Mouse (Mus musculus): ENCODE results near the gene Fancd2. TPM values are rescaled to one million over a fixed set of nuclear protein-coding genes. Genes with fewer than 3 reads are reported as not detected.

The Fancd2 gene
- polyA plus RNA-seq, 1 experiment from 2014 or later = 16.1 TPM

GRCm38 (mm10) chr6:113639201-113639600, 107.7 kb downstream of the Fancd2 start:
- Histone ChIP-seq H3K4me3 (replicated peaks) (no peak overlapping the region), H3K27ac (no peak overlapping the region), H3K9me3 (no peaks in the 10 kb centered on the region), H3K27me3 (no peaks in the 10 kb centered on the region), H3K4me1 (replicated peaks) (no peaks in the 10 kb centered on the region), H3K4me2 (no peak overlapping the region), H3K9ac (replicated peaks) (no peak overlapping the region), H3K36me3 (peaks cover 3% of the 10 kb centered on the region; the same call in 1 of the 2 replicates)
- WGBS = 89% methylated on average over 4 of the region's 4 CpGs
- no peak for ATAC-seq (ENCODE audit: insufficient number of reproducible peaks, insufficient read depth, low FRiP score, low TSS enrichment, low read depth)

- ATAC-seq (ENCODE audit: insufficient number of reproducible peaks, insufficient read depth, low FRiP score, low TSS enrichment, low read depth) = no peak
- WGBS = 83% methylated on average over 8 of the region's 8 CpGs
- Histone ChIP-seq H3K4me2 (no peak overlapping the region), H3K4me1 (replicated peaks) (no peaks in the 10 kb centered on the region), H3K36me3 (no peaks in the 10 kb centered on the region), H3K9ac (replicated peaks) (no peak overlapping the region), H3K27ac (no peak overlapping the region), H3K9me3 (no peaks in the 10 kb centered on the region), H3K27me3 (no peaks in the 10 kb centered on the region), H3K4me3 (replicated peaks) (no peak overlapping the region)
Observed at GRCm38 (mm10) chr6:113642605-113643004, 111.1 kb downstream of the Fancd2 start.

- no peaks in the 10 kb centered on the region for H3K36me3 ChIP-seq
- WGBS = 83% methylated on average over 4 of the region's 4 CpGs
- no peaks in the 10 kb centered on the region for H3K4me1 ChIP-seq (replicated peaks)
- no peaks in the 10 kb centered on the region for H3K9me3 ChIP-seq
- H3K27me3 ChIP-seq = no peaks in the 10 kb centered on the region
- no peak overlapping the region for H3K9ac ChIP-seq (replicated peaks)
- ATAC-seq (ENCODE audit: insufficient number of reproducible peaks, insufficient read depth, low FRiP score, low TSS enrichment, low read depth) = no peak
- H3K4me2 ChIP-seq = no peak overlapping the region
- no peak overlapping the region for H3K27ac ChIP-seq
- no peak overlapping the region for H3K4me3 ChIP-seq (replicated peaks)
Observed at GRCm38 (mm10) chr6:113643021-113643420, 111.5 kb downstream of the Fancd2 start.

GRCm38 (mm10) chr6:113643967-113644366, 112.5 kb downstream of the Fancd2 start:
- no peak overlapping the region for H3K4me3 ChIP-seq (replicated peaks)
- H3K36me3 ChIP-seq = no peaks in the 10 kb centered on the region
- no peak overlapping the region for H3K27ac ChIP-seq
- H3K9ac ChIP-seq (replicated peaks) = no peak overlapping the region
- ATAC-seq (ENCODE audit: insufficient number of reproducible peaks, insufficient read depth, low FRiP score, low TSS enrichment, low read depth) = no peak
- H3K4me2 ChIP-seq = no peak overlapping the region
- H3K27me3 ChIP-seq = no peaks in the 10 kb centered on the region
- no peaks in the 10 kb centered on the region for H3K4me1 ChIP-seq (replicated peaks)
- WGBS = 86% methylated on average over 2 of the region's 2 CpGs
- H3K9me3 ChIP-seq = no peaks in the 10 kb centered on the region

- no peak for ATAC-seq (ENCODE audit: insufficient number of reproducible peaks, insufficient read depth, low FRiP score, low TSS enrichment, low read depth)
- H3K4me1 ChIP-seq (replicated peaks) = no peaks in the 10 kb centered on the region
- no peak overlapping the region for H3K4me3 ChIP-seq (replicated peaks)
- no peak overlapping the region for H3K27ac ChIP-seq
- no peak overlapping the region for H3K9ac ChIP-seq (replicated peaks)
- H3K9me3 ChIP-seq = no peaks in the 10 kb centered on the region
- no peaks in the 10 kb centered on the region for H3K27me3 ChIP-seq
- H3K4me2 ChIP-seq = no peak overlapping the region
- no peaks in the 10 kb centered on the region for H3K36me3 ChIP-seq
- WGBS = 83% methylated on average over 8 of the region's 8 CpGs
Observed at GRCm38 (mm10) chr6:113644808-113645207, 113.3 kb downstream of the Fancd2 start.

Small RNA genes within 50 kb of the gene (microRNA-seq; reads per million reads assigned to microRNA genes)
- gene Gm23365 = not detected

Other genes starting within 250 kb of the Fancd2 start
- 0.29 and 0.31 TPM in 2 replicates for gene Cpne9, start 249.4 kb upstream of the Fancd2 start, polyA plus RNA-seq (2016; fragmentation: Nextera tagmentation; extraction: Ambion mirVana)
- gene Brpf1, start 224.5 kb upstream of the Fancd2 start, polyA plus RNA-seq (2016; fragmentation: Nextera tagmentation; extraction: Ambion mirVana) = 28.3 and 28.7 TPM in 2 replicates
- gene Ogg1, start 204.7 kb upstream of the Fancd2 start, polyA plus RNA-seq (2016; fragmentation: Nextera tagmentation; extraction: Ambion mirVana) = 16.5 and 17.7 TPM in 2 replicates
- gene Camk1, start 187.7 kb upstream of the Fancd2 start, polyA plus RNA-seq (2016; fragmentation: Nextera tagmentation; extraction: Ambion mirVana) = 79.2 and 82.3 TPM in 2 replicates
- 45.4 and 48.9 TPM in 2 replicates for gene Tada3, start 153.8 kb upstream of the Fancd2 start, polyA plus RNA-seq (2016; fragmentation: Nextera tagmentation; extraction: Ambion mirVana)
- gene Arpc4, start 153.6 kb upstream of the Fancd2 start, polyA plus RNA-seq (2016; fragmentation: Nextera tagmentation; extraction: Ambion mirVana) = 336 and 348 TPM in 2 replicates
- gene Ttll3, start 142.4 kb upstream of the Fancd2 start, polyA plus RNA-seq (2016; fragmentation: Nextera tagmentation; extraction: Ambion mirVana) = 6.6 and 8.2 TPM in 2 replicates
- gene Rpusd3, start 112.3 kb upstream of the Fancd2 start, polyA plus RNA-seq (2016; fragmentation: Nextera tagmentation; extraction: Ambion mirVana) = 28.0 and 30.9 TPM in 2 replicates
- gene Cidec, start 95.9 kb upstream of the Fancd2 start, polyA plus RNA-seq (2016; fragmentation: Nextera tagmentation; extraction: Ambion mirVana) = not detected in 2 replicates
- gene Jagn1, start 89.1 kb upstream of the Fancd2 start, polyA plus RNA-seq (2016; fragmentation: Nextera tagmentation; extraction: Ambion mirVana) = 75.2 and 77.0 TPM in 2 replicates
- gene Il17re, start 73.2 kb upstream of the Fancd2 start, polyA plus RNA-seq (2016; fragmentation: Nextera tagmentation; extraction: Ambion mirVana) = 3.4 and 3.7 TPM in 2 replicates
- 4.2 and 5.1 TPM in 2 replicates for gene Il17rc, start 60.3 kb upstream of the Fancd2 start, polyA plus RNA-seq (2016; fragmentation: Nextera tagmentation; extraction: Ambion mirVana)
- 14.1 and 14.9 TPM in 2 replicates for gene Creld1, start 48.4 kb upstream of the Fancd2 start, polyA plus RNA-seq (2016; fragmentation: Nextera tagmentation; extraction: Ambion mirVana)
- gene Prrt3, start 29.8 kb upstream of the Fancd2 start, polyA plus RNA-seq (2016; fragmentation: Nextera tagmentation; extraction: Ambion mirVana) = 0.98 and 1.0 TPM in 2 replicates
- gene Emc3, start within 50 bp of the Fancd2 start, polyA plus RNA-seq (2016; fragmentation: Nextera tagmentation; extraction: Ambion mirVana) = 76.4 TPM in 2 replicates
- not detected in 2 replicates for gene Fancd2os, start 69.0 kb downstream of the Fancd2 start, polyA plus RNA-seq (2016; fragmentation: Nextera tagmentation; extraction: Ambion mirVana)
- 206 and 211 TPM in 2 replicates for gene Brk1, start 73.1 kb downstream of the Fancd2 start, polyA plus RNA-seq (2016; fragmentation: Nextera tagmentation; extraction: Ambion mirVana)
- 53.3 and 55.9 TPM in 2 replicates for gene Vhl, start 92.3 kb downstream of the Fancd2 start, polyA plus RNA-seq (2016; fragmentation: Nextera tagmentation; extraction: Ambion mirVana)
- 4.1 and 5.4 TPM in 2 replicates for gene Irak2, start 106.8 kb downstream of the Fancd2 start, polyA plus RNA-seq (2016; fragmentation: Nextera tagmentation; extraction: Ambion mirVana)
- 0.83 and 1.1 TPM in 2 replicates for gene Tatdn2, start 165.4 kb downstream of the Fancd2 start, polyA plus RNA-seq (2016; fragmentation: Nextera tagmentation; extraction: Ambion mirVana)
- gene Ghrl, start 188.2 kb downstream of the Fancd2 start, polyA plus RNA-seq (2016; fragmentation: Nextera tagmentation; extraction: Ambion mirVana) = 0.59 and 0.60 TPM in 2 replicates
- gene Sec13, start 209.1 kb downstream of the Fancd2 start, polyA plus RNA-seq (2016; fragmentation: Nextera tagmentation; extraction: Ambion mirVana) = 277 and 280 TPM in 2 replicates